ENCODE assay signal across 21 mouse cellular contexts in genomic region chr14:120102010-120102748, GRCm38 (mm10). TPM values are rescaled to one million over a fixed set of nuclear protein-coding genes. Genes with fewer than 3 reads are reported as not detected.
DNase-seq lines count a peak whose midpoint lies in the region; ATAC-seq and TF ChIP-seq lines count a peak whose summit lies in the region.
"Had no signal": no experiment of that assay in that cellular context is flagged by ENCODE, and none has a peak within 500 bp of the region (broad histone marks: within the 10 kb centered on the region; RNA-seq: fewer than 3 reads in every experiment).

No protein-coding gene starts in this region.

- ATAC-seq in midbrain, embryonic 11.5 days (ENCODE audit: low FRiP score), result no peak
- no peak for ATAC-seq in midbrain, embryonic 16.5 days
- no peak for ATAC-seq in hindbrain, postnatal 0 days
- ATAC-seq: forebrain, embryonic 13.5 days; lung, postnatal 0 days had no signal

- no peak for TF ChIP-seq CTCF in hindbrain, postnatal 0 days (IDR thresholded peaks at IDR 0.05; ENCODE audit: low read depth)

- DNase-seq in heart, adult 8-10 months (ENCODE audit: low spot score), result peak; percentile 3
- DNase-seq in heart, adult 9 months (ENCODE audit: low spot score in 2 of 2), result no peak
- DNase-seq in midbrain, embryonic 11.5 days (ENCODE audit: low spot score, missing footprints), result peak; percentile 83
- peak; percentile 36 for DNase-seq in embryo, embryonic 9.5 days (ENCODE audit: extremely low spot score)
- no peak for DNase-seq in spleen, postnatal 14 days (ENCODE audit: low spot score in 2 of 2)
- no peak for DNase-seq in hindbrain, postnatal 0 days (ENCODE audit: low spot score)
- DNase-seq: cerebellum, adult 11 months; cerebellum, postnatal 36 days; kidney, postnatal 10 days; thymus, adult 2 months had no signal

- no peaks in the 10 kb centered on the region for H3K27me3 ChIP-seq in midbrain, embryonic 11.5 days (ENCODE audit: control insufficient read depth, insufficient read depth, low read length)
- H3K27me3 ChIP-seq in midbrain, embryonic 16.5 days (ENCODE audit: control insufficient read depth, insufficient read depth, low read depth, low read length), result no peaks in the 10 kb centered on the region
- H3K27me3 ChIP-seq in hindbrain, postnatal 0 days (ENCODE audit: insufficient read depth, low read length), result no peaks in the 10 kb centered on the region
- H3K27me3 ChIP-seq: forebrain, embryonic 13.5 days; megakaryocyte, embryonic 14.5 days; neural tube, embryonic 13.5 days had no signal

- no peak overlapping the region for H3K4me2 ChIP-seq in midbrain, embryonic 11.5 days
- H3K4me2 ChIP-seq in midbrain, embryonic 16.5 days (ENCODE audit: low read length), result no peak overlapping the region
- H3K4me2 ChIP-seq in hindbrain, postnatal 0 days (ENCODE audit: low read depth, low read length), result no peak overlapping the region
- H3K4me2 ChIP-seq: forebrain, embryonic 13.5 days; neural tube, embryonic 13.5 days had no signal

- no peak overlapping the region for H3K27ac ChIP-seq in midbrain, embryonic 11.5 days (ENCODE audit: low read depth, low read length)
- no peak overlapping the region for H3K27ac ChIP-seq in midbrain, embryonic 16.5 days (ENCODE audit: low read length)
- H3K27ac ChIP-seq in hindbrain, postnatal 0 days, result no peak overlapping the region
- H3K27ac ChIP-seq: forebrain, embryonic 13.5 days; liver, embryonic 14.5 days; neural tube, embryonic 13.5 days had no signal

- no peak overlapping the region for H3K9ac ChIP-seq in midbrain, embryonic 11.5 days (ENCODE audit: low read length)
- no peak overlapping the region for H3K9ac ChIP-seq in midbrain, embryonic 16.5 days (ENCODE audit: low read depth, low read length)
- no peak overlapping the region for H3K9ac ChIP-seq in hindbrain, postnatal 0 days (replicated peaks; ENCODE audit: low read length)
- H3K9ac ChIP-seq: forebrain, embryonic 13.5 days; liver, embryonic 14.5 days; neural tube, embryonic 13.5 days had no signal

- no peak overlapping the region for H3K4me3 ChIP-seq in midbrain, embryonic 11.5 days (ENCODE audit: low read depth, low read length)
- no peak overlapping the region for H3K4me3 ChIP-seq in midbrain, embryonic 16.5 days (ENCODE audit: low read depth, low read length)
- no peak overlapping the region for H3K4me3 ChIP-seq in hindbrain, postnatal 0 days (ENCODE audit: low read length)
- H3K4me3 ChIP-seq: forebrain, embryonic 13.5 days; megakaryocyte, embryonic 14.5 days; neural tube, embryonic 13.5 days had no signal

- no peaks in the 10 kb centered on the region for H3K4me1 ChIP-seq in midbrain, embryonic 11.5 days (ENCODE audit: control insufficient read depth, insufficient read depth, low read length)
- no peaks in the 10 kb centered on the region for H3K4me1 ChIP-seq in midbrain, embryonic 16.5 days (ENCODE audit: control insufficient read depth, insufficient read depth, low read length)
- H3K4me1 ChIP-seq in hindbrain, postnatal 0 days (ENCODE audit: insufficient read depth, low read length), result no peaks in the 10 kb centered on the region
- H3K4me1 ChIP-seq: forebrain, embryonic 13.5 days; megakaryocyte, embryonic 14.5 days; neural tube, embryonic 13.5 days had no signal

- no peaks in the 10 kb centered on the region for H3K36me3 ChIP-seq in midbrain, embryonic 11.5 days (ENCODE audit: control insufficient read depth, insufficient read depth, low read length)
- H3K36me3 ChIP-seq in midbrain, embryonic 16.5 days (ENCODE audit: control insufficient read depth, insufficient read depth, low read length), result no peaks in the 10 kb centered on the region
- no peaks in the 10 kb centered on the region for H3K36me3 ChIP-seq in hindbrain, postnatal 0 days (ENCODE audit: insufficient read depth, low read length)
- H3K36me3 ChIP-seq: G1E; neural tube, embryonic 13.5 days had no signal

- H3K9me3 ChIP-seq in midbrain, embryonic 11.5 days (ENCODE audit: control insufficient read depth, low read length), result no peaks in the 10 kb centered on the region
- H3K9me3 ChIP-seq in midbrain, embryonic 16.5 days (replicated peaks; ENCODE audit: control insufficient read depth, low read length, poor library complexity, severe bottlenecking), result no peaks in the 10 kb centered on the region; the same call in 1 of the 2 replicates
- H3K9me3 ChIP-seq in hindbrain, postnatal 0 days (ENCODE audit: low read length), result 0 out of 2 replicates have a peak, but pooled peaks cover 2% of the 10 kb centered on the region
- H3K9me3 ChIP-seq: forebrain, embryonic 13.5 days; neural tube, embryonic 13.5 days had no signal

- WGBS in midbrain, embryonic 11.5 days, result 47% methylated on average over 7 of the region's 7 CpGs
- WGBS in midbrain, embryonic 16.5 days, result 39% methylated on average over 7 of the region's 7 CpGs
- 35% methylated on average over 7 of the region's 7 CpGs for WGBS in hindbrain, postnatal 0 days

RNA-seq across cellular contexts. Expression of gene Oxgr1, which starts 59.9 kb away (rescaled TPM):
- total RNA-seq in heart, adult 8-10 months (2022), result not detected
- polyA plus RNA-seq in midbrain, embryonic 11.5 days (2014; fragmentation: Nextera tagmentation; extraction: Ambion mirVana), result not detected in 2 replicates
- not detected in 2 replicates for polyA plus RNA-seq in midbrain, embryonic 16.5 days (2015; fragmentation: Nextera tagmentation; extraction: Ambion mirVana)
- total RNA-seq in hindbrain, postnatal 0 days (2014; rRNA removed), result 0.22 and 0.68 TPM in 2 replicates
- 0.05 TPM in 1 of 2 replicates, not detected in the other for polyA plus RNA-seq in hindbrain, postnatal 0 days (2015; fragmentation: Nextera tagmentation; extraction: Ambion mirVana)
- total RNA-seq: heart, postnatal 36 days; monocyte, adult 5-6 weeks had no signal
- polyA plus RNA-seq: forebrain, embryonic 13.5 days; G1E; liver, embryonic 14.5 days; lung, postnatal 0 days; neural tube, embryonic 13.5 days; small intestine, adult 2 months; stomach, embryonic 14.5 days had no signal

Comparison
In these comparisons a context has a peak if more than half of its experiments do, and no peak if none do; other contexts are left out.
1. DNase-seq: peak in heart, adult 8-10 months (single experiment), midbrain, embryonic 11.5 days (single experiment) and embryo, embryonic 9.5 days (single experiment); none in heart, adult 9 months (0 of 2), spleen, postnatal 14 days (0 of 2) and hindbrain, postnatal 0 days (single experiment).